Mouse (Mus musculus) colon, adult 2 months (tissue): ENCODE results near the gene Slc16a4. TPM values are rescaled to one million over a fixed set of nuclear protein-coding genes. Genes with fewer than 3 reads are reported as not detected.

Experiments used
- polyA plus RNA-seq: library from polyadenylated mRNA; depleted of rRNA; stranded (reverse); fragments of >200 nt; gene quantifications from 2 replicates; pipeline ENCODE4 v1.2.3, GENCODE M21; 2012; rRNA removed

Slc16a4 gene
- not detected in 2 replicates for polyA plus RNA-seq

GRCm38 (mm10) chr3:107290764-107291381 is at the start of gene Slc16a4:
TSS of gene Slc16a4 (plus strand) at chr3:107291230.

GRCm38 (mm10) chr3:107278479-107279269 is 12.4 kb upstream of the Slc16a4 start, which contains the start of gene Lamtor5:
TSS of gene Lamtor5 (plus strand) at chr3:107278858.

GRCm38 (mm10) chr3:107333381-107334201 is 42.6 kb downstream of the Slc16a4 start, which contains the start of gene Rbm15:
TSS of gene Rbm15 (minus strand) at chr3:107333673.

Other genes starting within 250 kb of the Slc16a4 start
- gene Kcna2, start 190.1 kb upstream of the Slc16a4 start, polyA plus RNA-seq: 0.88 and 1.1 TPM in 2 replicates
- not detected in 2 replicates for gene Kcna10, start 108.2 kb upstream of the Slc16a4 start, polyA plus RNA-seq
- gene Cym, start 69.5 kb upstream of the Slc16a4 start, polyA plus RNA-seq: not detected in 2 replicates
- gene A630076J17Rik, start 60.6 kb upstream of the Slc16a4 start, polyA plus RNA-seq: not detected in 2 replicates
- gene Prok1, start 51.5 kb upstream of the Slc16a4 start, polyA plus RNA-seq: 0.23 TPM in 1 of 2 replicates, not detected in the other
- gene Lamtor5, start 12.4 kb upstream of the Slc16a4 start, polyA plus RNA-seq: 73.7 and 86.9 TPM in 2 replicates
- 4.8 and 5.4 TPM in 2 replicates for gene Rbm15, start 42.4 kb downstream of the Slc16a4 start, polyA plus RNA-seq
- gene Kcnc4, start 168.3 kb downstream of the Slc16a4 start, polyA plus RNA-seq: 0.65 and 1.1 TPM in 2 replicates
- gene Slc6a17, start 226.8 kb downstream of the Slc16a4 start, polyA plus RNA-seq: 8.4 and 10.3 TPM in 2 replicates